Mouse (Mus musculus) C2C12 (cell line): ENCODE data around the gene Nrm. TPM values are rescaled to one million over a fixed set of nuclear protein-coding genes. Genes with fewer than 3 reads are reported as not detected.
A peak's percentile ranks its signal among the peaks of the same experiment; 100 is the strongest.

Experiments used
- H3K27me3 ChIP-seq: one replicate; pipeline ENCODE4 v1.6.1; 2011; ENCODE audit not compliant: control insufficient read depth, insufficient read depth, insufficient read length
- H3K36me3 ChIP-seq: one replicate; pipeline ENCODE4 v1.6.1; 2011; ENCODE audit not compliant: control insufficient read depth, insufficient read depth
- H3K4me3 ChIP-seq: one replicate; pipeline ENCODE4 v1.5.1; 2011; ENCODE audit warnings: mild to moderate bottlenecking, control low read depth; ENCODE audit not compliant: poor library complexity, insufficient read depth, severe bottlenecking
- H3K79me2 ChIP-seq: one replicate; pipeline ENCODE4 v1.6.1; 2011; ENCODE audit not compliant: control insufficient read depth, insufficient read depth
- H3K79me3 ChIP-seq: one replicate; pipeline ENCODE4 v1.6.1; 2011; ENCODE audit warnings: low read depth, control low read depth
- H3ac ChIP-seq: one replicate; pipeline ENCODE3; 2011; ENCODE audit warnings: low read depth; ENCODE audit not compliant: control insufficient read depth, insufficient read length
- FOSL1 ChIP-seq: IDR thresholded peaks from one replicate; pipeline ENCODE4 v1.8.0; 2011; ENCODE audit warnings: mild to moderate bottlenecking, low read length; ENCODE audit not compliant: poor library complexity, insufficient read depth, severe bottlenecking
- microRNA-seq: library from miRNA; unstranded; fragments of <30 nt; microRNA quantifications from one replicate; pipeline ENCODE4, GENCODE M21; 2019; ENCODE audit warnings: borderline microRNAs expressed
- polyA plus RNA-seq: library from polyadenylated mRNA; unstranded; fragments of >200 nt; fragmentation: generic; extraction: Trizol; gene quantifications from one replicate; pipeline ENCODE4 v1.2.1, GENCODE M21; 2012; ENCODE audit warnings: missing spikeins

Nrm gene
- polyA plus RNA-seq, 1 experiment, result 25.5 TPM

- TF ChIP-seq FOSL1, result no peak
- Histone ChIP-seq H3K27me3 (no peaks in the 10 kb centered on the region), H3K36me3 (peaks cover 58% of the 10 kb centered on the region), H3ac (no peak overlapping the region), H3K79me3 (peaks cover 52% of the 10 kb centered on the region), H3K4me3 (peak overlapping the region; percentile 74), H3K79me2 (peaks cover 84% of the 10 kb centered on the region)
These were observed 53.9 kb downstream of the Nrm start for GRCm38 (mm10) chr17:35914975-35915374.

Small RNA genes lying within 50 kb of the gene (microRNA-seq; reads per million reads assigned to microRNA genes)
- gene Gm28033, result 5.3 reads per million, percentile 53 among the genes with 10 or more reads in this experiment

Other genes with a start within 250 kb of the Nrm start
- gene Gm9573, start 234.7 kb upstream of the Nrm start, polyA plus RNA-seq, result not detected
- 0.05 TPM for gene Mucl3, start 217.6 kb upstream of the Nrm start, polyA plus RNA-seq
- gene Vars2, start 193.7 kb upstream of the Nrm start, polyA plus RNA-seq, result 12.6 TPM
- gene Gtf2h4, start 187.6 kb upstream of the Nrm start, polyA plus RNA-seq, result 40.6 TPM
- 56.6 TPM for gene Ddr1, start 156.7 kb upstream of the Nrm start, polyA plus RNA-seq
- 55.2 TPM for gene Ier3, start 39.6 kb upstream of the Nrm start, polyA plus RNA-seq
- gene Flot1, start 38.1 kb upstream of the Nrm start, polyA plus RNA-seq, result 57.2 TPM
- 1,881 TPM for gene Tubb5, start 23.0 kb upstream of the Nrm start, polyA plus RNA-seq
- gene Mdc1, start 19.8 kb upstream of the Nrm start, polyA plus RNA-seq, result 16.6 TPM
- gene Ppp1r18, start 4.3 kb downstream of the Nrm start, polyA plus RNA-seq, result 84.2 TPM
- 42.4 TPM for gene Dhx16, start 18.5 kb downstream of the Nrm start, polyA plus RNA-seq
- 36.0 TPM for gene 2310061I04Rik, start 36.1 kb downstream of the Nrm start, polyA plus RNA-seq
- 13.1 TPM for gene Atat1, start 48.8 kb downstream of the Nrm start, polyA plus RNA-seq
- 153 TPM for gene Mrps18b, start 55.1 kb downstream of the Nrm start, polyA plus RNA-seq
- gene Ppp1r10, start 55.1 kb downstream of the Nrm start, polyA plus RNA-seq, result 33.1 TPM
- 82.6 TPM for gene Abcf1, start 108.4 kb downstream of the Nrm start, polyA plus RNA-seq
- 71.7 TPM for gene Gnl1, start 118.5 kb downstream of the Nrm start, polyA plus RNA-seq
- 13.7 TPM for gene Prr3, start 118.9 kb downstream of the Nrm start, polyA plus RNA-seq
- 0.16 TPM for gene H2-T24, start 159.2 kb downstream of the Nrm start, polyA plus RNA-seq
- 7.0 TPM for gene H2-T23, start 171.5 kb downstream of the Nrm start, polyA plus RNA-seq
- 21.7 TPM for gene H2-T22, start 181.4 kb downstream of the Nrm start, polyA plus RNA-seq
- gene Gm6034, start 181.6 kb downstream of the Nrm start, polyA plus RNA-seq, result not detected
- gene Gm11127, start 197.1 kb downstream of the Nrm start, polyA plus RNA-seq, result 0.18 TPM